Mouse (Mus musculus) C2C12 (cell line): Measurements from ENCODE around the gene Nek9. TPM values are rescaled to one million over a fixed set of nuclear protein-coding genes. Genes with fewer than 3 reads are reported as not detected.

Experiments used
- H3K27me3 ChIP-seq: one replicate; pipeline ENCODE4 v1.6.1; 2011; ENCODE audit not compliant: control insufficient read depth, insufficient read depth, insufficient read length
- H3K36me3 ChIP-seq: one replicate; pipeline ENCODE4 v1.6.1; 2011; ENCODE audit not compliant: control insufficient read depth, insufficient read depth
- H3K4me3 ChIP-seq: one replicate; pipeline ENCODE4 v1.5.1; 2011; ENCODE audit warnings: mild to moderate bottlenecking, control low read depth; ENCODE audit not compliant: poor library complexity, insufficient read depth, severe bottlenecking
- H3K79me2 ChIP-seq: one replicate; pipeline ENCODE4 v1.6.1; 2011; ENCODE audit not compliant: control insufficient read depth, insufficient read depth
- H3K79me3 ChIP-seq: one replicate; pipeline ENCODE4 v1.6.1; 2011; ENCODE audit warnings: low read depth, control low read depth
- H3ac ChIP-seq: one replicate; pipeline ENCODE3; 2011; ENCODE audit warnings: low read depth; ENCODE audit not compliant: control insufficient read depth, insufficient read length
- CEBPB ChIP-seq: IDR thresholded peaks from one replicate; pipeline ENCODE4 v1.6.1; 2011; ENCODE audit warnings: low read depth, mild to moderate bottlenecking, control low read depth, moderate library complexity
- CTCF ChIP-seq: IDR thresholded peaks from one replicate; pipeline ENCODE4 v1.5.1; 2011; ENCODE audit not compliant: control insufficient read depth, insufficient read depth, insufficient read length
- FOSL1 ChIP-seq: IDR thresholded peaks from one replicate; pipeline ENCODE4 v1.8.0; 2011; ENCODE audit warnings: mild to moderate bottlenecking, low read length; ENCODE audit not compliant: poor library complexity, insufficient read depth, severe bottlenecking
- MAX ChIP-seq: IDR thresholded peaks from one replicate; pipeline ENCODE4 v1.6.1; 2011; ENCODE audit warnings: mild to moderate bottlenecking, control low read depth
- MYOD1 ChIP-seq: IDR thresholded peaks from one replicate; pipeline ENCODE4 v1.6.1; 2011; ENCODE audit warnings: low read depth; ENCODE audit not compliant: control insufficient read depth, insufficient read length
- MYOG ChIP-seq: IDR thresholded peaks from one replicate; pipeline ENCODE4 v1.6.1; 2011; ENCODE audit not compliant: control insufficient read depth, insufficient read length; ENCODE audit errors: extremely low read depth
- USF1 ChIP-seq: IDR thresholded peaks from one replicate; pipeline ENCODE4 v1.6.1; 2011; ENCODE audit warnings: low read depth, mild to moderate bottlenecking, control low read depth, moderate library complexity
- polyA plus RNA-seq: library from polyadenylated mRNA; unstranded; fragments of >200 nt; fragmentation: generic; extraction: Trizol; gene quantifications from one replicate; pipeline ENCODE4 v1.2.1, GENCODE M21; 2012; ENCODE audit warnings: missing spikeins

Gene Nek9
- polyA plus RNA-seq, 1 experiment: 28.4 TPM

DNA sequence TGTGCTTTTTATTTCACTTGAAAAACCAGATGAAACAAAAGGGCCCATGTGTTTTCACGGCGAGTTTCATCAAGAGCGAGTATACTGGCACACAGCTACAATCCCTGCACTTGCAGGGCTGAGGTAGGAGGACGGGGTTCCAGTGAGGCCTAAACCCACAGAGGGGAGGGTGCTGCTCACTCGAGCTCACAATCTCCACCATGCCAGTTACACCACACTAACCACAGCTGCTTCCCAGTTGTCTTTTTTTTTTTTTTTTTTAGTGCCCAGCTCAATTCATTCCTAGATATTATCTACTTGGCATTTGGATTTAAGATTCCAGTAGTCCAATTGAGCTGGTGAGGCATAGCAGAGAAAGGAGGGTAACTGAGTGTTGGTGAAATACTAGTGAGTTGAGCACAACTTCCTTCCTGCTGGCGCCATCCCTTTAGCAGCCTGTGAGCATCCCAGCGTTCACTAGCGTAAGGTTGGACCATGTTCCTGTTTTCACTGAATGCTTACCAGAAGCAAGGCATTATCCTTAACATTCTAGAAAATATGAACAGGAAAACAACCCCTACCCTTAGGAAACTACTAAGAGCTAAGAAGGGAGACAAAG lies 33.0 kb upstream of the Nek9 start:
- no peak overlapping the region for H3K4me3 ChIP-seq
- no peak for TF ChIP-seq USF1
- peaks cover 73% of the 10 kb centered on the region for H3K79me2 ChIP-seq
- H3ac ChIP-seq: no peak overlapping the region
- H3K27me3 ChIP-seq: no peaks in the 10 kb centered on the region
- H3K36me3 ChIP-seq: no peaks in the 10 kb centered on the region
- peaks cover 67% of the 10 kb centered on the region for H3K79me3 ChIP-seq

GRCm38 (mm10) chr12:85368441-85369063 lies 29.4 kb upstream of the Nek9 start:
- Histone ChIP-seq H3ac (no peak overlapping the region), H3K27me3 (no peaks in the 10 kb centered on the region), H3K79me2 (peaks cover 100% of the 10 kb centered on the region), H3K4me3 (no peak overlapping the region), H3K79me3 (peaks cover 98% of the 10 kb centered on the region), H3K36me3 (no peaks in the 10 kb centered on the region)
- no peak for TF ChIP-seq MYOD1
- TF ChIP-seq USF1: no peak
- no peak for TF ChIP-seq CEBPB
- TF ChIP-seq MYOG: no peak
- TF ChIP-seq MAX: no peak
- TF ChIP-seq CTCF: no peak
- TF ChIP-seq FOSL1: no peak

GRCm38 (mm10) chr12:85366271-85366670 lies 27.1 kb upstream of the Nek9 start:
- no peak for TF ChIP-seq MYOD1
- TF ChIP-seq MAX: no peak
- TF ChIP-seq USF1: no peak
- no peak for TF ChIP-seq MYOG
- no peak for TF ChIP-seq CEBPB
- TF ChIP-seq CTCF: no peak
- Histone ChIP-seq H3ac (no peak overlapping the region), H3K4me3 (no peak overlapping the region), H3K79me3 (peaks cover 98% of the 10 kb centered on the region), H3K27me3 (no peaks in the 10 kb centered on the region), H3K79me2 (peaks cover 100% of the 10 kb centered on the region), H3K36me3 (peaks cover 6% of the 10 kb centered on the region)

DNA sequence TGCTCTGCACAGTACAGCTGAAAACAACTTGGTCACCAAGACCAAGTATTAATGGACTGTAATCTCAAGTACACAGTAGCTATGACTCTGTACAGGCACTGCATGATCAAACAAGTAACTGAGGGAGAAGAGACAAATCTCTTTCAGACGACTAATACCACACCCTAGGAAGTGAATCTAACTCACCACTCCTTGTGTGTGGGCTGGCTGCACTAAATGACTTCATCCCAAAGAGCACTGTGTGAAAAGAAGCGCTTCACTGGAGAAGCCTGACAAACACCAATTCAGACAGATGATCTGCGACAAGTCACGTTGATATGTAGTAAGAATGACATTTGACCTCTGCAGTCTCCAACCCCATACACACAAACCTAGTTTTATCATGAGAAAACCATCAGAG lies 23.3 kb upstream of the Nek9 start:
- Histone ChIP-seq H3ac (no peak overlapping the region), H3K79me3 (peaks cover 95% of the 10 kb centered on the region), H3K36me3 (peaks cover 6% of the 10 kb centered on the region), H3K79me2 (peaks cover 100% of the 10 kb centered on the region), H3K4me3 (no peak overlapping the region), H3K27me3 (no peaks in the 10 kb centered on the region)
- TF ChIP-seq FOSL1: no peak
- no peak for TF ChIP-seq MYOD1
- no peak for TF ChIP-seq MYOG
- TF ChIP-seq CEBPB: no peak
- TF ChIP-seq MAX: no peak

GRCm38 (mm10) chr12:85361580-85361979 lies 22.4 kb upstream of the Nek9 start:
- TF ChIP-seq USF1: no peak
- peaks cover 92% of the 10 kb centered on the region for H3K79me3 ChIP-seq
- H3K79me2 ChIP-seq: peaks cover 100% of the 10 kb centered on the region
- no peak overlapping the region for H3ac ChIP-seq
- H3K4me3 ChIP-seq: no peak overlapping the region
- peaks cover 6% of the 10 kb centered on the region for H3K36me3 ChIP-seq
- H3K27me3 ChIP-seq: no peaks in the 10 kb centered on the region

GRCm38 (mm10) chr12:85361165-85361564 lies 22.0 kb upstream of the Nek9 start:
- Histone ChIP-seq H3K79me3 (peaks cover 90% of the 10 kb centered on the region), H3K79me2 (peaks cover 100% of the 10 kb centered on the region), H3K27me3 (no peaks in the 10 kb centered on the region), H3K36me3 (peaks cover 6% of the 10 kb centered on the region), H3ac (no peak overlapping the region), H3K4me3 (no peak overlapping the region)
- TF ChIP-seq FOSL1: no peak
- TF ChIP-seq CEBPB: no peak
- TF ChIP-seq MAX: no peak
- no peak for TF ChIP-seq MYOD1
- TF ChIP-seq USF1: no peak
- TF ChIP-seq CTCF: no peak
- no peak for TF ChIP-seq MYOG
